Mouse (Mus musculus) T-cell, adult 2 months (primary cell): Measurements from ENCODE around the gene Vti1a.

Experiments used
- DNase-seq: peaks from one replicate; pipeline ENCODE4 v3.0.0; 2022; ENCODE audit warnings: low spot score

Gene Vti1a

DNA sequence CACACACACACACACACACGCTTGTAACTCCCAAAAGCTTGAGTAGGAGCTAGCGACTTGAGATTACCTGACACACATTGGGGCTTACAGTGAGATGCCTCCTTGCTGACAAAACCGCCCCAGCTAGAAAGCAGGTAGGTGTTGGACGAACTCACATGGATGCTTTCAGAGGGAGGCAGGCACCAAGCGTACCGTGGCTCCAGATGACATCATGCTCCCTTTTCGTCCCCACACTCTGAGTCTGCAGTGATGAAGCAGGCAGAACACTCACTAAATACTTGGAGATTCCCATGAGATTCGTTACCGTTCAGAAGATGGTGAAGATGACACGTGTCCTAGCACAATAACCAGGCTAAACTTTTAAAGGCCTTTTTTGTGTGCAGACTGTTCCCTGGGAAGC lies 245.4 kb downstream of the Vti1a start:
- DNase-seq: no peak

DNA sequence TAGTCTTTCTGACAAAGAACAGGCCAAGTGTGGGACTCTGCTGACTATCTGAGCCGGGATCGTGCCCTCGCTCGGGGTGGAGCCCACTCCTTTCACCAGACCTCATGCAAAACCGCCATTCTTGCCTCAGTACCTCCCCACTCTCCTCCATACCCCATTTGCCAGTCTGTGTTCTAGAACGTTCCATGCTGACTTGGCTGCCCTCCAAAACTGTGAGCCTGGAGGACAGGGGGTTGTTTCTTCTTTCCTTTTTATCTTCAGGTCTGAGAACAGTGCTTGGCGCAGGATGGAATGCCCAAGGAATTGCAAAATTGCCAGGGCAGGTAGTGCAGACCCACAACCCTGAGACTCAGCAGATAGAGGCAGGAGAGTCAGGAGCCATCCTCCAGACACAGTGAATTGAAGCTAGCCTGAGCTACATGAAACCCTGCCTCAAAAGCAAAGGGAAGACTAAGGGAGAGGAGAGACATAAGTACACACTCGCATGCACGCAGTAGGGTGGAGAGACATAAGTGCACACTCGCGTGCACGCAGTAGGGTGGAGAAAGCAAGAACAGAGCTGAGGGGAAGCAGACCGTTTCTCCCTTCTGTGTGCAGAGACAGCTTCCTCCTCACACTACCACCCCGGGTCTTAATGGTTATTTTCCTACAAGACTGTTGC lies 246.5 kb downstream of the Vti1a start:
- DNase-seq: no peak

DNA sequence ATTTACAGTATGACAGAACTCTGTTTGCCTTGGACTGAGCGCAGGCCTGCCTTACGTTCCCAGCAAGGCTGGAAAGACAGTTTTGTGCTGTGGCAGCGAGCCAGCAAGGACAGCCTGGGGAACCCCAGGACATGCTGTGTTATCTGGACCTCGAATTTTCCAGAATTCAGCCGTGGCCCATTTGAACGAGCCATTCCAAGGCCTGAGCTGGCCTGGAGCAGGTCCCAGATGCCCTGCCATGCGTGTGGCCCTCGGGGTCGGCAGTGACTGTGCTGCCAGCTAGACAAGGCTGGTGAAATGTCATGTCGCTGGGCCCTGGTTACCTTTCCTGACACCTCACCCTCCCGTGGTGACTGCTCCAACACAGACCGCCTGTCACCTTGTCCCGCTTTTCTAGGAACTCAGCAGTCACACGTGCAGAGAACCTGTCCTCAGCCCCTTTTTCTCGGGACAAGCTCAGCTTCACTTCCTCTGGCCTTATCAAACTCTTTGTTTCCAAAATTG lies 247.1 kb downstream of the Vti1a start:
- no peak for DNase-seq

DNA sequence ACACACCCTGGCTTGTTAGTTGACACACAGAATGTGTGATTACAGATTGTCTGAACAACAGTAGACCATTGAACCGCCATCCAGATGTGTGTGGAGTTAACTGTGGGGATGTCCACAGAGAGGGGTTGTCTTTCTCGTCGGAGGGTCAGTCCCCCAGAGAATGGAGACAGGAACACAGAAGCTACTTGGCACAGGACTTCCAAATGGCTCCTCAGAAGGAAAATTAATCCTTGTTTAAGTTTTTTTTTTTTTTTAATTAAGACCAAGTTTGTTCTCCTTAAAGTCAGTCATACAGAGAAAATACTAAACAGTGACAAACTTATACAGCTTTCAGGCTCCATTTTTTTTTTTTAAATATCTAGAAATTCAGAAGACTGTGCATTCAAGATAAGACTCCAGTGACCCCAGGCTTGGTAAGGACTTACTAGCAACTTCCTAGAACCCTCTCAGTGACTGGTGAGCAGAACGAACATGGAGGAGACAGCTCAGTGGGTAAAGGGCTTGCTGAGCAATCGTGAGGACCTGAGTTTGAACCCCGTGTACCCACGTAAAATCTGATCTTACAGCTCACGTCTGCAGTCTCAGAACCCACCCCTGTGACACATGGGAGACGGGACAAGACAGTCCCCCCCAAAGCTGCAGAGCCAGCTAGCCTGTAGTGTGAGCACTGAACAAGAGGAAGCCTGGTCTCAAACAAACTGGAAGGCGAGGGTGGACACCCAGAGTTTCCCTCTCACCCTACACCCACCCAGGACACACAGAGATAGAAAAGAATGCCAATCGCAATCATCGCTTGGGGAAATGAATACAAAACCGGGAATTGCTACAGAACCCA lies 248.2 kb downstream of the Vti1a start:
- DNase-seq: no peak

DNA sequence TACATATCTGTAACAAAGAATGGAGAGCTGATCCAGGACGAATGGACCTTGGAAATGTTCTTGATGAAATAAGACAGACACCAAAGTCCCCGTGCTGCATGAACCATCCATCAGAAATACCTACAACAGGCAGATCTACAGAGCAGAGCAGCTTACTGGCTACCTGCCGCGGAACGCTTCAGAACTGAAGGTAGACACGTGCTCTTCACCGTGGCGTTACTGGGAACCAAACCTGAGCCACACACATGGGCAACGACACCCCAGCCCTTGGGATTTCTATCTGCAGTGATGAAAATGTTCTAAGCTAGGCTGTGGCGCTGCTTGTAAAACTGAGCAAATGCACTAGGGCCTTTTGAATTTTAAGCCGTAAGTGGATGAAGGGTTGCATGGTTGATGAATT lies 249.0 kb downstream of the Vti1a start:
- DNase-seq: no peak

DNA sequence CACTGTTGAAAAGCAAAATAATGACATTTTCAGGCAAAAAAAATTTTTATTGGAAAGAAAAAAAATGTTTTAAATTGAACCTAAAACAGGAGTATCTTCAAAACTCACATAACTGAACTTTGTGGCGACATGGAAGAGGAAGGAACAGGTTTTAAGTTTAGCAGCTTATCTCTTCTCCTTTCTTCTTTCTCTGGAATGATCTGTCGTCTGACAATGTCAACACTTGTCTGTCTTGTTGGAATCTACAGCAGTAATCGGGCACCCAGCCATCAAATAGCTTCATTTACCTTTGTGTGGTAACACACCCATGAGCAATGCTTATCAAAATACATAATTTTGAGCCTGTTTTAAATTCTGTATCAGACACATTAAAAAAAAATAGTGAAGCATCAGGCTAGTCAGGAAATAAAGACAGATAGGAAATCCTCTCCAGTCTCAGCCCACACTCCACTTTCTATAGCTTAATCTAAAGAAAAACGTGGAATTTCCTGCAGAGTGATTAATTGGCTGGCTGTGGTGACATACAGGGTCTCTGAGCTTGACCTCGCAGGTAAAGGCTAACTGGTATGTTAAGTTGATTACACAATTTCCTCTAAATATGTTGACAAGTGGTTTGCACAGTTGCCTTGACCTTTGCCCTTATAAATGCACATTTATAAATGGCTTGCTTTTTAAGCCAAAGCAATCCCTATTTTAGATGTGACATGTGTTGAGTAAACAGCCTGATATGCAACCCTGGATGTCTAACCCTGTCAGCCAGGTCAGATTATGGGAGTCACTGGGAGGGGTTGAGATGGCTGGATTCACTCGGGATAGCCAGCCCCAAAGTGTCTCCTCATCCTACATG lies 249.7 kb downstream of the Vti1a start:
- DNase-seq: no peak

DNA sequence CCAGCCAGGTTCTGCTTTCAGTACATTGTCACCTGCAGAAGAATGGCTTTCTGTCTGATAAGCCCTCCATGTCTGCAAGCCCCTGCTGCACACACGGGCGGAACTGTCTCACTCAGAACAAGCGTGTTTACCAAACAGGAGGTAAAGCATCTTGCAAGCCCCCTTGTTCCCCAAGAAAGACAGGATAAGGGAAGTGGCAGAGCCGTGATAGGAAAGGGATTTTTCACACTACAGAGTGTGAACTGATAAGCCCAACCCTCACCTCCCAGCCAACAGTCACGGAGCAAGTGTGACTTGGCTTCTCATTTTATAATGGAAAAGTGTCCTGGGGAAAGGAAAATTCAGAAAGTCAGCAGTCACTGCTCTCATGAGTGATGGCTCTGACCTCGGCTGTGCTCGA lies 253.0 kb downstream of the Vti1a start:
- DNase-seq: no peak

DNA sequence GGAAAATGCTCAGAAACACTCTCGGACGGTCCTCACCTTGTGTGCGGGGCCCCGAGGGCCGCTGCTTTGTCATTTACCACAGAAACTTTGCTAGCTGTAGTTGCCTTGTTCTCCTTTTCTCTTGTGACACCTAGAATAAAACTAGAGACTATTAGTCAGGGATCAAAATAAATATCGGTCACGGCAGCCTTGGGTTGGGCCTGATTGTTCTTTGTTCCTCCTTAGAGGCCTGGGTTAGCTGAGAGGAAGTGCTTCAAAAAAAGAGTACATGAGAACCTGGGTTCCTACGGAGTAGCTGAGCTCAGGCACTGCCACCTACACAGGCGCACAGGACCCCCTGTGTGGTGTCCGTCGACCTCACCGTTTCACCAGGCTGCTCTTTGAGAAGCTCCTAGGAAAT lies 253.8 kb downstream of the Vti1a start:
- DNase-seq: no peak

DNA sequence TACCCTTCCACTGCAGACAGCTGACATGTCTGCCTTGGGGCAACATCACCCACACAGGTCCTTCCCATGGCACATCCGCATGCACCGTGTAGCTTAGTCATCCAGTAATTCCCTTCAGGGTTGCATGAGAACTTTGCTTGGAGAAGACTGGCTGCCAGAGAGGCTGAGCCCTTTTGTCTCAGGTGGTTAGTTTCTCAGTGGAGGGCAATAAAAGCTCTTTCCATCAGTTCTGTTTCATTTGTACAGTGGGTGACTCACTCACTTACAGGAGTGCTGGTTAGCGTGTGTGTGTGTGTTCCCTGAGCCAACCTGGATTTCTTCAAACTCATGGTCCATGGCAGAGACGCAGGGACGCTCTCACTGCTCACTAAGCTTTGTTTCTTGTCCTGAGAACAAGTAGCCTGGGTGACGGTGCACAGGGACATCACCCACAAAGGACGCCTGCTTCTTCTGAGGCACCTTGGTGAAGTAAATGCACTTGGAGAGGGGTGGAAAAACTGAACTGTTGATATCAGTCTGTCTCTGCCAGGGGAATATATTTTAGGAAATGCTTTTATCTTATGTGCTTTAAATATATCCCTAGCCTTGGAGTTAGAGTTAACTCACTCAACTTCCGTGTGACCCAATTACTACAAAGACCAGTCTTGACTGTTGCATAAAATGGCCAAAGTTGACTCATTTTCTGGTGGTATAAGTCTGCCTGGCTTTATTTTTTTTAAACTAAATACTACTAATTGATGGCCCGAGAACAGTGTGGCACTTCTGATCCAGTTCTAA lies 254.6 kb downstream of the Vti1a start:
- no peak for DNase-seq

DNA sequence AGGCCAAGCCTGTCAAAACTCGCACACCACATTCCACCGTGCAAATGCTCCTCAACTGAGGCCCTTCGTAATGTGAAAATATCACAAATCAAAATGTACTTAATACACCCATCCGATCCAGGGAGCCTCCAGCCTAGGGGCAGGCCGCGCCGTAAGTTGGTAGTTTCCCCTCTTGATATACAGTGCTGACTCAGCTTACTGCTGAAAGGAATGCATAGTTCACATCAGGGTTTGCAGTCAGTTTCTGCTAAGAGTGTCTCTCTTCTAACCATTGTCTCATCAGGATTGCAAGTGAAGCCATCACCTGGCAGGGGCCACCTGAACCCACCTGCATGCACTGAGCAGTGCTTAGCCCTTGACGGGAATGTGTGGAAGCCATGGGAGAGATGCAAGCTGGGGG lies 255.4 kb downstream of the Vti1a start:
- no peak for DNase-seq

DNA sequence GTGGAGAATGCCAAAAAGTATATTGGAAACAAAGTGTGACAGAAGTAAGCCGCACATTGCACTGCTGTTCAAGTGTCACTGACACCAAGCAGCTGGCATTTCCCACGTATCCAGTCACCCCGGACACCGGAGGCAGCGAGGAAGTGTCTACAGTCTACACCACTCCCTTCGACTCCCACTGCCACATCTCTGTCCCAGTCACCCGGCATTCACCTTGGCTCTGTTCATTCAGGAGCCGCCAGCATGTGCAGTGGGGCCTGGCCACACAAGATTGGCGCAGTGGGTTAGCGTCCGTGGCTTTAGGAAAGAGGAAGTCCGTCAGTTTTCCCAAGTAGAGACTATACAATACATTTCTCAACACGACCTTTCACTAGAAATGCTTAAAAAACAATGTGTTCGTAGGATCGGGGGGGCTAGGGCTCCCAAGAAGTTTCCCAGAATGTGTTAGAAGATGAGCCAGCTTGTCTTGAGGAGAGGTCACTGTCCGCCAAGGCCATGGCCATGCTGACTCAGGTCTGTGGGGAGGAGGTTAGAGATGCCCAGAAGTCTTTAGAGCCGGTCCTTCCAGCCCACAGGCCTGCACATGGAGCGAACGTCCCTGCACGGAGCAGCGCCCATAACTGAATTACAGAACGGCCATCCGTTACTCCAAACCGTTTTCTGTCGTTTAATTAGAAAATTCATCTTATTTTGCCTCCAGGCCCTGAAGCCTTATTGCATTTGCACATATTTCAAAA lies 261.4 kb downstream of the Vti1a start:
- no peak for DNase-seq

DNA sequence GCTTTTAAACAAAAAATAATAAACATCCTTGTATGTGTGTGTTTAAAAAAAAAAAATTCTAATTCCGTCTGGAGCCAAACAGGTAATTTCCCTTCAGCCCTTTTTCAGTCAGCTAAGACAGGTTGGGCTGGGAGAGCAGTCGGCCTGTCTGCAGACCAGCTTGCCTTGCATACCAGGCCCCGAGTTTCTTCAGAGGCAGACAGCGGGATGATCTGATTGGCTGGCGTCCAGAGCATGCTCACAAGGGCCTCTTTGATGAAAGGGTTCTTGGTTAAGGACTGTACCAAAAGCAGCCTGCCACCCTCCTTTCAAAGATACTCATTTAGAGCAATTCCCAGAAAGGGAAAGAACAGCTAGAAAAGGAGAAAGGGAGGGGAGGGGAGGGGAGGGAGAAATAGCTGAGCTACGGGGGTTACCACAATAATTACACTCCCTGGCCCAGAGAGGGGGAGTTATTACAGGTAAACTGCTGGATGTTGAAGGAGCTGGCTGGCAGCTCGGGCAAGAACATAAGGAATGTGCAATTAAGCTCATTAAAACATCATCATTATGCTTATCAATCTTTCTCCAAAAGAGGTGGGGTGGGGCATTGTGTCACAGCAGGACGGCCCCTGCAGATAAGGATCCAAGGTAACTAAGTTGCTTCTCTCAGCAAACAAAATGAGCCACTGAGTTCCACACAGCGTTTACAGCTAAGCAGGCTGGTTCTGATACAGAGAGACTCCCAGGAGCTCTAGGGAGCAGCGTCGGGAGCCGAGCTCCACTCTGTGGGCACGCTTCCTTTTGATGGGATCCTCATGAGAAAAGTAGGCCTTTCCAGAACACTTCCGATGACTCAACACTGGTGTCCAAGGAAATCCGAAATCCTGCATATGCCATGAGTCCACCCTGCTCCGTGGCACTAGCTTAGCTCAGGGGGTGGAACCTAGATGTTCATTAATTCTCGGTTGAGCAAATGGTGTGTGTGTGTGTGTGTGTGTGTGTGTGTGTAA lies 262.3 kb downstream of the Vti1a start:
- no peak for DNase-seq

DNA sequence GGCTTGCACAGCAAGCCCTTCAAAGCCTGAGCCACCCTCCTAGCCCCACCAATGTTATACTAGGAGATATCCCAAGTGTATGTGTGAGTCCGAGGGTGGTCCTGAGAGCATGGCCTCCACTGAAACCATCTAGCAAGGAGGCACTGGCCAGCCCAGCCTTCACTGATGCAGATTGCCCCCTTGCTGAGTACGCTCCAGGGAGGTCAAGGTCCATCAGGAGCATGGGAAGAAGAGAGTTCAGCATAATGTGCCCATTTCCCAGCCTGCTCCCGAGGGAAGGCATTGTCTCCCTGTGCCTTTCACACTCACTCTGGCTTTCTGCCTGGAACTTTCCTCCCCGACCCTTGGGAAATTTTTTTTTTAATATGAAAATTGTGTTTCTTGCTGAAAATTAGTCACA lies 263.2 kb downstream of the Vti1a start:
- DNase-seq: no peak

DNA sequence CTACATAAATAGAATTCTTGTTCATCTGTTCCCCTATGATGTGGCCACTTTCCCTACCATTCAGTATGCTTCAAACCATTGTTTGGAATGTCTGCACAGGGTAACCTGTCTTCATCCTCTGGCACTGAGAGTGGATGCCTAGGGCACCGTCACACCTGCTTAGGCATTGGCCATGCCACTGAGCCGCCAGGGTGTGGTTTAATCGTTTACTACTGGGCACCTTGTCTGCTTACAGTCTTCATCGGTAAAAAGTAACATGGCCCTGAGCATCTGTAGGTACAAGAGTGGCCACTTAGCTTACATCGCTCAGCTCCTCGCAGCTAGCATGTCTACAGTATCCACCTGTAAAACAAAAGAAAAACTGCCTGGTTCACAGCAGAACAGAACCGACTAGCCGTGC lies 264.1 kb downstream of the Vti1a start:
- no peak for DNase-seq

DNA sequence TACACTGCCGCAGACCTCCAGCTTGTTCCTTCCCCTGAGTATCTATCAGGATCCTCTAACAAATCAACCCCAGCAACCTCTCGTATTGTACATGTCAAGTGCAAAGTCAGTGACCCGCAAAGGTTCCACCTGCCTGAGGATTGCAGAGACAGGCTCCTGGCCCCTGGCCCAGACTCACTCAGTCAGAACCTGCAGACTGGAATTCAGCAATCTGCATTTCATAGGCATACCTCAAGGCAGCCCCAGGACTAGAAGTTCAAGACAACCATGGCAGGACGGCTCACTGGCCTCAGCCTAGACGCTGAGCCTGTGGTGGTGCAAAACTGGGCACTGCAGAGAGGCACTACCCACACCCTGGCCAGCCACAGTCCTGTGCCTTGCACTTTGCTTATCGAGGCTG lies 264.6 kb downstream of the Vti1a start:
- no peak for DNase-seq

DNA sequence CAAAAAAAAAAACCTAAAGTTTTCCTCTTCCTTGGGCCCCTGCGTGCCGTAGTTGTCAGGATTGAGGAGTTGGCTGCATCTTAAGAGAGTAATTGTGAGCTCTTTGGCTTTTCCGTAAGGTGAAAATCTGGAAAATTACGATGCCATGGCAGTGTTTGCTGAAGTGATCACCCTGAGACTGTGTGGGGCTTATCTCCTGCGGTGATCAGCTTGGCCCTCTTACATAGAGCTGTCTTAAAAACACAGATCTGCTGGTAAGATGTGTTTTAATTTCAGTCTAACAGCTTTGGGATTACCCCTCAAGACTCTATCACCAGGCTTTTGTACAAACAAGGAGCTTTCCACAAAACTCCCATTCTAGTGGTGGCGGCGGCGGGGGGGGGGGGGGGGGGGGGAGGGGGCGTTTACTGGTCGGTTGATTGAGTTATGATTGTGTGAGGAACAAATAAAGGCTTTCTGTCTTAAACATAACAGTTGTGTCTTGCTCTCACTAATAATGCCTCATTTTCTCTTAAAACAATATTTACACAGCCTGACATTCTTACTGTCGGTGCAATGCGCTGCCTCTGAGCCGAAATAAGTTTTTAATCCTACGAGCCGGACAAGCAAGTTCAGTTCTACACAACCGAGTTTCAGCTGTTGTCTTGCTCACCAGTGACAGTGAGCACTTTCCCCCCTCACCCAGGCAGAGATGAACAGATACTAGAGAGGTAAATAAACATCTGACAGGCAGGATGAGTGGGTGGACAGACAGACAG lies 267.0 kb downstream of the Vti1a start:
- DNase-seq: no peak

DNA sequence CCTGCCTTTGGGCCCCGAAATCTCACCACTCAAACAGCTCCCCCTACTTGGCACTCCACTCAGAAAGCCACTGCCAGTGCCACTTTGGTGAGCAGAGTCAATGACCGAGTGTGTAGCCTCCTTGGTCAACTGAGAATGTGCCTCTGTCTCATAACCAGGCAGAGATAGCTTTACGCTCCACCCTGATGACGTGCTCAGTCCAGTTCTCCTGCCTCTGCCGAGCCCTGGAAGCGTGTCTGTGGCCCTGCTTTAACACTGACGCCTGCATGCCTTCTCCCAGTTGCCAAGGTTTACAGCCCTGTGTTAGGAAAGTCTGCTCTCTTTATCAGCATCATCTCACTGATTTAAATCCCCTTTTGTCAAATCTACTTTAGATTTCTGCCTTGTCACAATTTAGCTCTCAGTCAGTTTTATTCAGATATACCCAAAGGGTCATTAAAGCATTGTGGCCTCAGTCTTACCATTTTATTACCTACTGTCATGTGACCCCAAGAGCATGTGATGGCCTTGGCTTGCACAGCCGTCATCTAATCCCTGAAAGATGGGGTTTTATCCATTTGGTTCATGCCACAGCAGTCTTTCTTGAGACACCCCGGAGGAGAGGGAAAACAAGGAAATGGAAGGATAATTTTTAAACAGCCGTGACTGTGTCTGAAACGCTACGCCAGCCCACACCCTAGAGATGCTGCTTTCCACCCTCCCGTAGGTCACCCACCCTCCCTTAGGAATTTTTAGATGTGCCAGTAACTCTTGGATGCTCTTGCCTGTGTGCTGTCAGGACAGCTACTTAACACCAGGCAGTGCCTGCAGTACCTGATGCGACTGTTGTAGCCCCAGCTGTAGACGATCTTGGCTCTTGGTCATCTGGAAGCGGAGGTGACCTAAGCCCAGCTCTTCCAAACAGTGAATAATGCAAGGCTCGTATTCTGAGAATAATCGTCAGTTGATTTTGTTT lies 269.5 kb downstream of the Vti1a start:
- DNase-seq: no peak
